Mouse (Mus musculus) CH12F3 (cell line): ENCODE data around the gene Wfdc6a.

Experiments used
- in situ Hi-C: fragments of 300-500 bp; cut with MboI; formaldehyde crosslinking; loops from 2 replicates; pipeline ENCODE4 v1.14.3; 2020; ENCODE audit warnings: low sequenced_read_pairs

The Wfdc6a gene

DNA sequence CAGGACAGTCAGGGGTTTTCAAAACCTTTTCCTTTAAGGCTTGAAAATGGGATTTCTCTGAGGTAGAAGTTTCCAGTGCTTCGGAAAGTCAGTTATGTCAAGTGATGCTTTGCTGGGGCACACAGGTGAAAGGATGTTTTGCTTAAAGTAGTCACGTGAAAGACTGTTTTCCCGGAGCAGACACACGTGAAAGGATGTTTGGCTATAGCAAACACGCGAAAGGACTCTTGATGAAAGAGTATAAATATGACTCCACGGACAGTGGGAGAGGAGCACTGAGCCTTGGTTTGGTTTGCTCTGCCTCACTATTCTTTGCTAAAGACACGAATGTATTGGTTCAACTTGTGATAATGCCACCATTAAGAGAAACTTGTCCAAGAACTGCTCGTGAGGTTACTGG is 33.7 kb downstream of the Wfdc6a start:
- in situ Hi-C loops: no loop called here

GRCm38 (mm10) chr2:164550895-164551269 is 34.4 kb downstream of the Wfdc6a start:
- in situ Hi-C loops: no loop called here

GRCm38 (mm10) chr2:164549963-164550894 is 35.0 kb downstream of the Wfdc6a start:
- in situ Hi-C loops: no loop called here

DNA sequence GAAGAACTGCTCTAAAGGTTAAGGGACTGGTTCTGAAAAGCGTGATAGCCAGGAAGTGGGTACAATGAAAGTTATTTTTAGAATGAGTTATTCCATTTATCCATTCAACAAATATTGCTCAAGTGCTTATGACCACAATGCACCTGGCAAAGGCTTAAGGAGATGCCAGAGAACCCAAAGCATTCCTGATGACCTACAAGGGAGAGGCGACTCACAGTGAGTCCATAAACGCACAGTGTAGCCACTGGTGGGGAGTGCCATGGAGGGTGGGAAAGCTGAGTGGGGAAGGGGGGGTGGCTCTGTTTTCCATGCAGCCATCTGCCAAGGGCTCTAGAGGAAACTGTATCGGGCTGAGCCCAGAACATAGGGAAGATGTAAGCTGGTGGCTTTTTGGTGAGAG is 35.9 kb downstream of the Wfdc6a start:
- in situ Hi-C loops: no loop called here

DNA sequence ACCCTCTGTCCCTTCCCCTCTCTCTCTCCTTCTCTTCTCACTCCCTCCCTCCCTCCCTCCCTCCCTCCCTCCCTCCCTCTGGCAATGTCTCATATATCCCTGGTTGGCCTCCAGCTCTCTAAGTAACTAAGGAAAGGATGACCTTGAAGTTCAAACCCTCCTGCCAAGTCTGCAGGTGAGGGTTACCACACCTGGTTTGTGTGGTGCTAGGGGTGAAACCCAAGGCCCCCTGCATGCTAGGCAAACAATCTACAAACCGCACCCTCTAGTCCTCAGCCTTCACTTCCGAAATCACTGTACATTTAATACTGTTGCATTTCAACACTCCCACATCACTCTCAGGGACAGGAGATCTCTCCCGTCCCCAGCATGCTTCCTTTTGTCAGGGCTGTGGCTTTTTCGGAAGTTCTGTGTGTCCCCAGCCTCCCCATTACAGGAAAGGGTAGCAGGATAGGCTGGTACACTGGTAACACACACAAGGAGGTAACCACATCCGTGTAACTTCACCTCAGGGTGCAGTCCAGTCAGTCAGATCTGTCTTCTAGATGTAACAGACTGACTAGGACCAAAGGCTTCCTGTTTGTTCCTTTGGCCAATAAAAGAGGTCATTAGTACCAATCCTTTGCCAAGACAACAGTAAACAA is 40.7 kb downstream of the Wfdc6a start:
- in situ Hi-C loops: no loop called here

GRCm38 (mm10) chr2:164543745-164544144 is 41.5 kb downstream of the Wfdc6a start:
- in situ Hi-C loops: no loop called here

DNA sequence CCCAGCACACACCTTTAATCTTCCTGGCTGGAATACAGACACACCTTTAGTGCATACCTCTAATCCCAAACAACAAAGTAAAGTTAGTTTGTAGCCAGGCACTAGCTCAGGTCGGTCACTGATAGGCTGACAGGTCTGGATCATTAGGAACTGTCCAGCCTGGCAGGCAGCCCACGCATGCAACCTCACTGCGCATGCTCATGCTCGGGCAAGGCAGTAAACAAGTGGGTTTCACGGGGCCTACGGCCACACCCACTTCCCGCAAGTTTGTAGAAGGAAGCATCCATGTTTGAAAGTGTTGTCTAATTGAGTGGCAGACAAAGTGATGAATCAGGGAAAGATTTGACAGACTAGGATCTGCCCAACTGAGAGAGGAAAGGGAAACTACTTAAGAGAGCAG is 42.6 kb downstream of the Wfdc6a start:
- in situ Hi-C loops: no loop called here

- in situ Hi-C loops: no loop called here
Observed at GRCm38 (mm10) chr2:164542132-164542531, 43.1 kb downstream of the Wfdc6a start.

- in situ Hi-C loops: no loop called here
Observed at GRCm38 (mm10) chr2:164540652-164541427, 44.4 kb downstream of the Wfdc6a start.

DNA sequence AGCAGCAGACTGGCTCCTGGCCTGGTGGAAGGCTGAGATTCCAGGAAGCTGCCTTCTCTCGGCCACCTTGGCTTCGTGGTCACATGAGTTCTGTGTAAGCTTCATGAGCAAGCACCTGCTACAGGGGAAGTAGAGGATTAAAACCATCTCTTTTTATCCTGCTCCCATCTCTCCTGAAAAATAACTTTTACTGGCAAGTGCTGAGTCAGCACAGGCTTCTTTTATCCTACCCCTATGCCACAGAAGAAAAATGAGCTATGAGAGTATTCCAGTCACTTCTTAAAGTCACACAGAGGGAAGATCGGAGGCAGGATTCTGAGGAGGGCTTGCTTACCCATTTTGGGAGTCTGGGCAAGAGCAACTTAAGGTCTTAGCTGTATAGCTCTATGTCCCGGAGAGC is 48.2 kb downstream of the Wfdc6a start:
- in situ Hi-C loops: no loop called here

GRCm38 (mm10) chr2:164534315-164534714 is 50.9 kb downstream of the Wfdc6a start:
- in situ Hi-C loops: no loop called here

DNA sequence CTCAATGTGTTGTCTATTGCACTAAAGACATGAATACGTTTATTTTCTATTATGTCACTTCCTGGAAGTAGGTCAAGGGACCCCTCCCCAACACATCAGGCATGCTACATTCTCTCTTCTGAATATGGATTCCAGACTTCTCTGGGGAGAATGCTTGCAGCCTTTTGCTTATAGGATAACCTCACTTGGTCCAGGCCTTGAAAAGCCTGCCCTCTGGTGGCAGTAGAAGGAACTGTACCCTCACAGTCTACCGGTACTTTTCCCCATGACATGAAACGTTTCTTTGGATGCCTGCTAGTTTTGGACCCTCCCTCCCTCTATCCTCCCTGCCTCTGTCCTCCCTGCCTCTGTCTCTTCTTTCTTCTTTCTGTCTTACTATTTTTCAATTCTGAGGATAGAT is 54.1 kb downstream of the Wfdc6a start:
- in situ Hi-C loops: no loop called here
